Mouse (Mus musculus) hindbrain, postnatal 0 days (tissue): Measurements from ENCODE around the gene Ocm. TPM values are rescaled to one million over a fixed set of nuclear protein-coding genes. Genes with fewer than 3 reads are reported as not detected.
A peak's percentile ranks its signal among the peaks of the same experiment; 100 is the strongest.

Experiments
- ATAC-seq: fragments of 200-750 bp; cut with Nextera tagmentation; 2 replicates; pipeline ENCODE4 v1.8.0; 2017; ENCODE audit warnings: mild to moderate bottlenecking, moderate TSS enrichment, moderate library complexity
- DNase-seq: peaks from one replicate; pipeline ENCODE4 v3.0.0-alpha.2; 2015; ENCODE audit warnings: low spot score
- H3K27ac ChIP-seq: fragments of 300-500 bp; sonication (generic); 2 replicates; pipeline ENCODE4 v1.5.1; 2014; ENCODE audit warnings: mild to moderate bottlenecking
- H3K27me3 ChIP-seq: fragments of 300-500 bp; sonication (generic); 2 replicates; pipeline ENCODE4 v1.6.1; 2014; ENCODE audit warnings: low read length, mixed read lengths; ENCODE audit not compliant: insufficient read depth
- H3K36me3 ChIP-seq: fragments of 300-500 bp; sonication (generic); 2 replicates; pipeline ENCODE4 v1.6.1; 2014; ENCODE audit warnings: low read length, mixed read lengths; ENCODE audit not compliant: insufficient read depth
- H3K4me1 ChIP-seq: fragments of 300-500 bp; sonication (generic); 2 replicates; pipeline ENCODE4 v1.6.1; 2014; ENCODE audit warnings: antibody characterized with exemption, low read length, mixed read lengths; ENCODE audit not compliant: insufficient read depth
- H3K4me2 ChIP-seq: fragments of 300-500 bp; sonication (generic); 2 replicates; pipeline ENCODE4 v1.6.1; 2014; ENCODE audit warnings: low read depth, mild to moderate bottlenecking, low read length, moderate library complexity, mixed read lengths
- H3K4me3 ChIP-seq: fragments of 300-500 bp; sonication (generic); 2 replicates; pipeline ENCODE4 v1.5.1; 2014; ENCODE audit warnings: low read length
- H3K9ac ChIP-seq: fragments of 300-500 bp; sonication (generic); replicated peaks from 2 replicates; pipeline ENCODE4 v1.6.1; 2014; ENCODE audit warnings: mild to moderate bottlenecking, low read length, moderate library complexity, mixed read lengths
- H3K9me3 ChIP-seq: fragments of 300-500 bp; sonication (generic); 2 replicates; pipeline ENCODE4 v1.6.1; 2016; ENCODE audit warnings: low read length, mixed read lengths
- CTCF ChIP-seq: IDR thresholded peaks from 2 replicates; pipeline ENCODE4 v1.5.1; 2016; ENCODE audit warnings: antibody characterized with exemption, control low read depth, low read depth
- WGBS: fragments of 180-500 bp; shearing (Covaris S2); extraction: QIAGEN DNeasy Blood & Tissue Kit; methylation state at CpG from one replicate; pipeline ENCODE4 v1.1.7; 2014; 5-methylcytosine and 5-hydroxymethylcytosine counted together
- polyA plus RNA-seq: library from polyadenylated mRNA; unstranded; fragments of >200 nt; fragmentation: Nextera tagmentation; extraction: Ambion mirVana; gene quantifications from 2 replicates; pipeline ENCODE4 v1.2.1, GENCODE M21; 2015
- total RNA-seq: library from RNA; depleted of rRNA; stranded (reverse); fragments of >200 nt; gene quantifications from 2 replicates; pipeline ENCODE4 v1.2.3, GENCODE M21; 2014

Gene Ocm
- total and polyA plus RNA-seq, 2 experiments from 2014 or later, result 0.54 TPM; not detected in 1

DNA sequence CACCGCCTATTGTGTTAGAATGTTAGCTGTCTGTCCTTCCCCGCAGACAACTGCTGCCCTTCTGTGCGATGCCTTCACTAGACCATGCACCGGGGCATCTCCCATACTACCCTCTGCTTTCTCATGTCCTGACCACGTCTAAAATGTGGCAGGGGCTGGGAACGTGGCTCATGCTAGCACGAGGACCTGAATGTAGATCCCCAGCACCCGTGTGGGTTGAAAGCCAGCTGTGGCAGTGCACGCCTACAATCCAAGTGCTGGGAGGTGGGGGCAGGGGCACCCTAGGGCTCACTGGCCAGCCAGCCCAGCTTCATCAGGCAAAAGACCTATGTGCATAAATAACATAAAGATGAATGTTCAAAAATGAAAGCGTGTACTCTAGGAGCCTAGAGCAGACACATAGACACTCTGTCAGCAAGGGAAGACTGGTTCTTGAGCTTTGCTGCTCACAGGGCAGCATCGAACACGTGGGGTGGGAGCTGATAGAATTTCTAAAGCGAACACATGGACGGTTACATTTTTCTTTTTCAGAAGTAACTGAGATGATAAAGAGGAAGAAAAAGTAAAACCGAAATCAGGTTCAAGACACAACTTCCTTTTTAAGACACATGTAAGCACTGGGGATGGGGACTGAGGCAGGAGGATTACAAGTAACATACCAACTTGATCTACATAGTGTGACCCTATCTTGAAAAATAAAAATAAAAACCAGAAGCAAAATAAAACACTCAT, 23.8 kb downstream of the Ocm start:
- TF ChIP-seq CTCF, result no peak
- ATAC-seq (no peak), DNase-seq (no peak)
- WGBS, result 93% methylated on average over 15 of the region's 15 CpGs
- Histone ChIP-seq H3K4me1 (no peaks in the 10 kb centered on the region), H3K36me3 (peaks cover 58% of the 10 kb centered on the region), H3K9ac (no peak overlapping the region), H3K27ac (no peak overlapping the region), H3K4me2 (no peak overlapping the region), H3K4me3 (no peak overlapping the region), H3K9me3 (no peaks in the 10 kb centered on the region), H3K27me3 (no peaks in the 10 kb centered on the region)

GRCm38 (mm10) chr5:143999409-143999808, 27.1 kb downstream of the Ocm start:
- TF ChIP-seq CTCF, result peak; percentile 35
- no peak for ATAC-seq

DNA sequence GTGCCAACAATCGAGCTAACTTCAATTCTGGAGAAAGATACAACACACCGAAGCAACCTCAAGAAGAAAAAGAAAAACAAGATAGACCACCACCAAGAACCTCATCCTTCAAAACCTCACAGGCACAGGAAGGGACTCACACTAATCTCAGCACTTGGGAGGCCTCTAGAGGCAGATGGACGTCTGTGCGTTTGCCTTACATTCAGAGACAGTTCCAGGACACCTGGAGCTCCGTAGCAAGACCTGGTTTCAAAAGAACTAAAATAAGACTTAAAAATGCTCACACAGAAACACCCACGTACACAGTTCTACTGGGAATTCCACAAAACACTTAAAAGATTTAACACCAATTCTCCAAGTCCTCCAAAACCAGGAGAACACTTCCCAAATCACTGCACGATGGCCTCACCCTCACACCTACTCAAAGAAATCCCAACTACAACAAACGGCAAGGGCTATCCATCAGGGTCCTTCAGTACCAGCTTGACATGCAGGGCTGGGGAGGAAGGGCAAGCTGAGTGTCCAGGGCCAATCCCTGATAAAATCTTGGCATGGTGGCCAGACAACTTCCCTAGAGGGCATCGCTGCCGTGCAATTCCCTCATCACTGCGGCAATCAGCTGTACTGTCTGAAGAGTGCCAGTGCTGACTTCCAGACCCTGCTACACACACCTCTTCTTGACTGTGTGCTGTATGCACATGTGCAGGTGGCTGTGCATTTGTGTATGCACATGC, 31.7 kb downstream of the Ocm start:
- H3K9me3 ChIP-seq, result no peaks in the 10 kb centered on the region
- no peak overlapping the region for H3K27ac ChIP-seq
- H3K27me3 ChIP-seq, result no peaks in the 10 kb centered on the region
- H3K4me3 ChIP-seq, result no peak overlapping the region
- no peaks in the 10 kb centered on the region for H3K4me1 ChIP-seq
- WGBS, result 79% methylated on average over 11 of the region's 11 CpGs
- ATAC-seq (no peak), DNase-seq (no peak)
- peak; percentile 21; the same call in 1 of the 2 replicates for TF ChIP-seq CTCF
- no peak overlapping the region for H3K9ac ChIP-seq
- H3K36me3 ChIP-seq, result peaks cover 80% of the 10 kb centered on the region
- H3K4me2 ChIP-seq, result no peak overlapping the region

More at GRCm38 (mm10) chr5:143999409-143999808, 27.1 kb downstream of the Ocm start:
- no peaks in the 10 kb centered on the region for H3K27me3 ChIP-seq
- no peak overlapping the region for H3K4me3 ChIP-seq
- WGBS, result 83% methylated on average over 1 of the region's 1 CpGs
- H3K27ac ChIP-seq, result no peak overlapping the region
- H3K36me3 ChIP-seq, result peaks cover 74% of the 10 kb centered on the region
- no peak for DNase-seq
- H3K9me3 ChIP-seq, result no peaks in the 10 kb centered on the region
- H3K4me1 ChIP-seq, result no peaks in the 10 kb centered on the region
- H3K9ac ChIP-seq, result no peak overlapping the region
- no peak overlapping the region for H3K4me2 ChIP-seq

DNA sequence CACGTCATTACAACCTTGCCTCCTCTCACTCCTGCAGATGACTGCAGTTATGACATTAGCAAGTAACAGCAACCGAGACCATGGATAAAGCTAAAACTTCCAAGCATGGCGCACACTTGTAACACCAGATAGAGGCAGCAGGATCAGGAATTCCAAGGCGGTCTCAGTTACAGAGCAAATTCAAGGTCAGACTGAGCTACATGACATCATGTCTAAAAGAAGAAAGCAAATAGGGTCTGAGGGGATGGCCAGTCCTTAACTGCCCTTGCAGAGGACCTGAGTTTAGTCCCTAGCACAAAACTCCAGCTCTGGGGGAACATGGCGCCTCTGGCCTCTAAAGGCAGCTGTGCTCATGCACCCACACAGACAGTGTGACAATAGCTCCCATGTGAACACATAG, 32.6 kb downstream of the Ocm start:
- 93% methylated on average over 5 of the region's 5 CpGs for WGBS

GRCm38 (mm10) chr5:143993260-143993659, 33.2 kb downstream of the Ocm start:
- no peak overlapping the region for H3K27ac ChIP-seq
- TF ChIP-seq CTCF, result no peak
- no peak overlapping the region for H3K9ac ChIP-seq
- H3K4me2 ChIP-seq, result no peak overlapping the region
- ATAC-seq (no peak), DNase-seq (no peak)
- H3K4me3 ChIP-seq, result no peak overlapping the region
- no peaks in the 10 kb centered on the region for H3K4me1 ChIP-seq
- H3K36me3 ChIP-seq, result peaks cover 77% of the 10 kb centered on the region
- no peaks in the 10 kb centered on the region for H3K27me3 ChIP-seq
- H3K9me3 ChIP-seq, result no peaks in the 10 kb centered on the region
- 90% methylated on average over 8 of the region's 8 CpGs for WGBS

More for the DNA sequence above, 32.6 kb downstream of the Ocm start:
- H3K4me2 ChIP-seq, result no peak overlapping the region
- ATAC-seq, result no peak
- no peaks in the 10 kb centered on the region for H3K27me3 ChIP-seq
- no peaks in the 10 kb centered on the region for H3K4me1 ChIP-seq
- H3K9ac ChIP-seq, result no peak overlapping the region
- TF ChIP-seq CTCF, result no peak
- no peak overlapping the region for H3K4me3 ChIP-seq
- no peaks in the 10 kb centered on the region for H3K9me3 ChIP-seq
- H3K27ac ChIP-seq, result no peak overlapping the region
- DNase-seq, result no peak
- H3K36me3 ChIP-seq, result peaks cover 78% of the 10 kb centered on the region

- Histone ChIP-seq H3K9ac (no peak overlapping the region), H3K27me3 (no peaks in the 10 kb centered on the region), H3K4me2 (no peak overlapping the region), H3K4me1 (no peaks in the 10 kb centered on the region), H3K9me3 (no peaks in the 10 kb centered on the region), H3K27ac (no peak overlapping the region), H3K4me3 (no peak overlapping the region), H3K36me3 (peaks cover 75% of the 10 kb centered on the region)
- WGBS, result 79% methylated on average over 10 of the region's 10 CpGs
- no peak for TF ChIP-seq CTCF
- DNase-seq (no peak), ATAC-seq (no peak)
Measured at GRCm38 (mm10) chr5:143992661-143993060, 33.8 kb downstream of the Ocm start.

- TF ChIP-seq CTCF, result no peak
- no peaks in the 10 kb centered on the region for H3K4me1 ChIP-seq
- DNase-seq, result no peak
Measured at GRCm38 (mm10) chr5:143990086-143990485, 36.4 kb downstream of the Ocm start.

More at GRCm38 (mm10) chr5:143990086-143990485, 36.4 kb downstream of the Ocm start:
- H3K27me3 ChIP-seq, result no peaks in the 10 kb centered on the region
- H3K4me3 ChIP-seq, result no peak overlapping the region
- H3K9me3 ChIP-seq, result no peaks in the 10 kb centered on the region
- ATAC-seq, result no peak
- no peak overlapping the region for H3K27ac ChIP-seq
- 68% methylated on average over 11 of the region's 11 CpGs for WGBS
- no peak overlapping the region for H3K9ac ChIP-seq
- no peak overlapping the region for H3K4me2 ChIP-seq
- H3K36me3 ChIP-seq, result peaks cover 68% of the 10 kb centered on the region
